Mouse (Mus musculus) ovary, adult 10 weeks (tissue): ENCODE measurements around the gene Rhox4d. TPM values are rescaled to one million over a fixed set of nuclear protein-coding genes. Genes with fewer than 3 reads are reported as not detected.

Experiments used
- polyA plus RNA-seq: library from polyadenylated mRNA; stranded (reverse); fragments of 350-450 nt; fragmentation: Illumina TruSeq; extraction: RNeasy Lipid Tissue Mini Kit (QIAGEN cat#74804); gene quantifications from one replicate; pipeline ENCODE4 v1.2.3, GENCODE M21; 2014

The Rhox4d gene
- not detected for polyA plus RNA-seq

GRCm38 (mm10) chrX:37514059-37514458, at the start of gene Rhox4d:
Gene Rhox4d (plus strand): TSS chrX:37514359.

GRCm38 (mm10) chrX:37480037-37480436, 34.1 kb upstream of the Rhox4d start, which contains the start of gene Rhox4c:
Gene Rhox4c (plus strand): TSS chrX:37480337.

GRCm38 (mm10) chrX:37530152-37530551, 16.0 kb downstream of the Rhox4d start, which contains the start of gene Rhox2e:
Gene Rhox2e (plus strand): TSS chrX:37530452.

GRCm38 (mm10) chrX:37541719-37542118, 27.6 kb downstream of the Rhox4d start, which contains the start of gene Rhox3e:
Gene Rhox3e (plus strand): TSS chrX:37542019.

DNA sequence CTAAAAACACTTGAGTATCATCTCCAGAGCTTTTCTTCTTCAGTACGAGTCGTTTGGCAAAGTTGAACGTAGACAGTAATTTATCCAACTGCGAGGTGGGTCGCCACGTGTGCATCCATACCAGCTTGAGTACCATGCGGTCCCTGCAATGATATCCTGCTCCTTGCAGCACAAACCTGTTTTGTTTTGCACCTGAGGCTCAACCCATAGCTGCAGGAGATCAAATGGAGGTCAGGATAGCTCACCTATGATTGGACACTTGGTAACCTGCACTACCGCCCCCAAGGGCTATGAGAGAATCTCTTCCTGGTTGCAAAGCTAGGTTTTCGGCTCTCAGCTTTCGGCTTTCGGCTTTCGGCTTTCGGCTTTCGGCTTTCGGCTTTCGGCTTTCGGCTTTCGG, 43.0 kb downstream of the Rhox4d start, which contains the start of gene Rhox4e:
Gene Rhox4e (plus strand): TSS at position 301 of the 400 bp plus-strand sequence.

Other genes starting within 250 kb of the Rhox4d start
- gene Rhox4a, start 249.0 kb upstream of the Rhox4d start, polyA plus RNA-seq: not detected
- not detected for gene Rhox3a2, start 134.3 kb upstream of the Rhox4d start, polyA plus RNA-seq
- not detected for gene Rhox4a2, start 123.5 kb upstream of the Rhox4d start, polyA plus RNA-seq
- not detected for gene Rhox2b, start 102.3 kb upstream of the Rhox4d start, polyA plus RNA-seq
- not detected for gene Rhox4b, start 81.9 kb upstream of the Rhox4d start, polyA plus RNA-seq
- gene Rhox2c, start 60.7 kb upstream of the Rhox4d start, polyA plus RNA-seq: not detected
- gene Rhox3c, start 55.8 kb upstream of the Rhox4d start, polyA plus RNA-seq: not detected
- gene Rhox4c, start 34.0 kb upstream of the Rhox4d start, polyA plus RNA-seq: not detected
- not detected for gene Rhox2d, start 20.9 kb upstream of the Rhox4d start, polyA plus RNA-seq
- not detected for gene Rhox2e, start 16.1 kb downstream of the Rhox4d start, polyA plus RNA-seq
- not detected for gene Rhox3e, start 27.7 kb downstream of the Rhox4d start, polyA plus RNA-seq
- not detected for gene Rhox4e, start 43.1 kb downstream of the Rhox4d start, polyA plus RNA-seq
- gene Rhox2f, start 57.0 kb downstream of the Rhox4d start, polyA plus RNA-seq: not detected
- not detected for gene Rhox3f, start 66.6 kb downstream of the Rhox4d start, polyA plus RNA-seq
- gene Rhox4f, start 93.3 kb downstream of the Rhox4d start, polyA plus RNA-seq: not detected
- not detected for gene Rhox3g, start 114.3 kb downstream of the Rhox4d start, polyA plus RNA-seq
- not detected for gene Rhox2g, start 129.1 kb downstream of the Rhox4d start, polyA plus RNA-seq
- gene Rhox4g, start 137.0 kb downstream of the Rhox4d start, polyA plus RNA-seq: not detected
- not detected for gene Rhox3h, start 154.4 kb downstream of the Rhox4d start, polyA plus RNA-seq
- not detected for gene Rhox2h, start 158.9 kb downstream of the Rhox4d start, polyA plus RNA-seq